Mouse (Mus musculus) thymus, adult 2 months (tissue): Measurements from ENCODE around the gene Smyd4.

ENCODE experiments used
- CTCF ChIP-seq: fragments of 200-500 bp; IDR thresholded peaks from 2 replicates; pipeline ENCODE4 v1.5.1; 2012; ENCODE audit warnings: mild to moderate bottlenecking, control low read depth, low read length, moderate library complexity, borderline replicate concordance; ENCODE audit not compliant: control insufficient read depth, poor library complexity, insufficient read depth; ENCODE audit errors: extremely low read depth
- POLR2A ChIP-seq: fragments of 200-500 bp; IDR thresholded peaks from 2 replicates; pipeline ENCODE4 v1.6.1; 2012; ENCODE audit warnings: mild to moderate bottlenecking, low read length, control low read depth, moderate library complexity; ENCODE audit not compliant: control insufficient read depth, poor library complexity, insufficient read depth; ENCODE audit errors: extremely low read depth

DNA sequence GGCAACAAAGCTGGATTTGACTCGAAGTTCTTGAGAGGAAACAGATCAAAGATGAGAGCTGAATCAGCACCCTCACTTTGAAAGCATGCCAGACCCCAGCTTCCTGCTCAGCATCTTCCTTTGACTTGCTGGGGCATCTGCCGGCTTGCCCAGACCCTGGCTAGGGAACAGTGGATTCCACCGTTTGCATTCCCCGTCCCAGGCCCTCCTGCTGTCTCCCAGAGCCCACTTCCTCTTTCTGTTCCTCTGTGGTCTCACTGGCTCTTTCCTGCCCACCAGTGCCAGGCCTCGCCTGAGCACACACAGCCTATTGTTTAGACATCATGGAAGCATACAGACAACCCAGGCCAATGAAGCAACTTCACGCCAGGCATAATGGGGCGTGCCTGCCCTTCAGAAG is 66.9 kb downstream of the Smyd4 start:
- TF ChIP-seq CTCF: no peak
- 0 out of 2 replicates have a peak, but pooled peaks have one; percentile 8 for TF ChIP-seq POLR2A
